Mouse (Mus musculus): ENCODE data around the gene Mup15.
"Not testable (repeated sequence)": the region's sequence is repeated elsewhere in the genome, so short reads cannot be mapped to it uniquely, and the experiment has no call there.

The Mup15 gene

GRCm38 (mm10) chr4:61439643-61440042 lies at the start of gene Mup15:
Mup15 (minus strand) TSS chr4:61439743.
- not testable (repeated sequence) for DNase-seq (ENCODE audit: low read depth, low spot score)
